Mouse (Mus musculus) thymus, adult 2 months (tissue): ENCODE results near the gene Vezf1.

Experiments
- CTCF ChIP-seq: fragments of 200-500 bp; IDR thresholded peaks from 2 replicates; pipeline ENCODE4 v1.5.1; 2012; ENCODE audit warnings: mild to moderate bottlenecking, control low read depth, low read length, moderate library complexity, borderline replicate concordance; ENCODE audit not compliant: control insufficient read depth, poor library complexity, insufficient read depth; ENCODE audit errors: extremely low read depth
- POLR2A ChIP-seq: fragments of 200-500 bp; IDR thresholded peaks from 2 replicates; pipeline ENCODE4 v1.6.1; 2012; ENCODE audit warnings: mild to moderate bottlenecking, low read length, control low read depth, moderate library complexity; ENCODE audit not compliant: control insufficient read depth, poor library complexity, insufficient read depth; ENCODE audit errors: extremely low read depth

DNA sequence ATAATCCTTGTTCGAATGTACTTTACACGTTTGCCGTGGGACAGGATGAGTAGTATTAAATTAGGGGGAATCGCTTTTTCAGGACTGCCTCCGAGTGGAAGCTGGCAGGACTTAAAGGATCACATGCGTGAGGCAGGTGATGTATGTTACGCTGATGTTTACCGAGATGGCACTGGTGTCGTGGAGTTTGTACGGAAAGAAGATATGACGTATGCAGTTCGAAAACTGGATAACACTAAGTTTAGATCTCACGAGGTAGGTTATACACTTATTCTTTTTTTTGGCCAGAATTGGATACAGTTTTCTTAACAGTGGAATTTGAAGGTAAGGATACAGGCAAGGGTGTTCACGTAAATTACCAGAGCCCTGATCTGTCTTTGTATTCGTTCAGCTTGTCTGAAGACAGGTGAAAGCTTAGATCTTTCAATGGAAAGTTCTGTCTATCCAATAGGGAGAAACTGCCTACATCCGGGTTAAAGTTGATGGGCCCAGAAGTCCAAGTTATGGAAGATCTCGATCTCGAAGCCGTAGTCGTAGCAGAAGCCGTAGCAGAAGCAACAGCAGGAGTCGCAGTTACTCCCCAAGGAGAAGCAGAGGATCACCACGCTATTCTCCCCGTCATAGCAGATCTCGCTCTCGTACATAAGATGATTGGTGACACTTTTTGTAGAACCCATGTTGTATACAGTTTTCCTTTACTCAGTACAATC is 19.0 kb upstream of the Vezf1 start:
- TF ChIP-seq CTCF (no peak), POLR2A (no peak)
